Mouse (Mus musculus) colon, adult 2 months (tissue): Measurements from ENCODE around the gene Ifi27l2a. TPM values are rescaled to one million over a fixed set of nuclear protein-coding genes. Genes with fewer than 3 reads are reported as not detected.

Source experiments
- polyA plus RNA-seq: library from polyadenylated mRNA; depleted of rRNA; stranded (reverse); fragments of >200 nt; gene quantifications from 2 replicates; pipeline ENCODE4 v1.2.3, GENCODE M21; 2012; rRNA removed

The Ifi27l2a gene
- polyA plus RNA-seq = 288 and 311 TPM in 2 replicates

DNA sequence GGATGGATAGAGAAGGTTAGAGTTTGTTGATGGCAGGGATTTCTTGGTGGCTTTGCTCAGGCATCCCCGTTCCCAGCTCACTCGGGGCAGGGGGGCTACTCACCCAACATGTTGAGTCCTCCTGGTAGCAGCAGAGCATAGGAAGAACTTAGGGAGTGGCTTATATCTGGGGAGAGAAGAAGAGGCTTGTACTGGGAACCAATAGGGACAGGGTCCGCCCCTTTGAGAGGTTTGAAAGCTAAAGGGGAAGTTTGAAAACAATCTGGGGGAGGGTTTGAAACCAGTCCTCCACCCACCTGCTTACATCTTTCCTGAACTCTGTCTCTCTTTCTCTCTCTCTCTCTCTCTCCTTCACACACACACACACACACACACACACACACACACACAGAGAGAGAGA lies at the start of gene Ifi27l2a:
Ifi27l2a (minus strand) TSS at position 157 of the 400 bp plus-strand sequence.

DNA sequence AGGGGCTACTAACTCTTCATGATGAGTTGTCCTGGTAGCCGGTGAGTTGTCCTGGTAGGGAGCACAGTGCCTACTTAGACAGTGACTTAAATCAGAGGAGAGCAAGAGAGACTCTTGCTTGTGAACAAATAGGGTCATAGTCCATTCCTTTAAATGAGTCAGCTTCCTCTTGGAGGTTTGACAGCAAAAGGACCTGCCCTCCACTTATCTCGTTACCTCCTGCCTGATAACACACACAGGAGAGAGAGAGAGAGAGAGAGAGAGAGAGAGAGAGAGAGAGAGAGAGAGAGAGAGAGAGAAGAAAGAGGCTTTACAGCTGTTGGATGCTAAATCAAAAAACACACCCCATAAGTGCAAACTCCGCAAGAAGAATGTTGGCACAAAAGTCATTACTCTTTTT lies 13.7 kb upstream of the Ifi27l2a start, which contains the start of gene Ifi27l2b:
Ifi27l2b (minus strand) TSS at position 84 of the 400 bp plus-strand sequence.

GRCm38 (mm10) chr12:103433986-103434731 lies 9.3 kb downstream of the Ifi27l2a start, which contains the start of gene Ifi27:
Gene Ifi27 (plus strand): TSS chr12:103434211.

GRCm38 (mm10) chr12:103425729-103426470 lies 17.6 kb downstream of the Ifi27l2a start, which contains the start of gene Ddx24:
Gene Ddx24 (minus strand): TSS chr12:103425830.

GRCm38 (mm10) chr12:103407720-103408119 lies 35.8 kb downstream of the Ifi27l2a start, which contains the start of gene 9330161L09Rik:
Gene 9330161L09Rik (minus strand): TSS chr12:103407820.

Other genes with a start within 250 kb of the Ifi27l2a start
- 4.4 and 4.5 TPM in 2 replicates for gene Prima1, start 201.5 kb downstream of the Ifi27l2a start, polyA plus RNA-seq
- not detected in 2 replicates for gene Fam181a, start 132.7 kb downstream of the Ifi27l2a start, polyA plus RNA-seq
- gene Asb2, start 87.7 kb downstream of the Ifi27l2a start, polyA plus RNA-seq = 72.2 and 87.2 TPM in 2 replicates
- gene Otub2, start 55.0 kb downstream of the Ifi27l2a start, polyA plus RNA-seq = 1.7 and 2.0 TPM in 2 replicates
- gene 9330161L09Rik, start 35.9 kb downstream of the Ifi27l2a start, polyA plus RNA-seq = 0.38 and 0.50 TPM in 2 replicates
- 19.9 and 27.8 TPM in 2 replicates for gene Ddx24, start 17.9 kb downstream of the Ifi27l2a start, polyA plus RNA-seq
- 150 and 212 TPM in 2 replicates for gene Ifi27, start 9.5 kb downstream of the Ifi27l2a start, polyA plus RNA-seq
- 123 and 151 TPM in 2 replicates for gene Ifi27l2b, start 13.5 kb upstream of the Ifi27l2a start, polyA plus RNA-seq
- gene Ppp4r4, start 88.6 kb upstream of the Ifi27l2a start, polyA plus RNA-seq = 0.09 and 0.19 TPM in 2 replicates
- 0.07 and 0.13 TPM in 2 replicates for gene Serpina10, start 187.8 kb upstream of the Ifi27l2a start, polyA plus RNA-seq
- not detected in 2 replicates for gene Serpina6, start 213.5 kb upstream of the Ifi27l2a start, polyA plus RNA-seq
- gene Serpina16, start 232.5 kb upstream of the Ifi27l2a start, polyA plus RNA-seq = not detected in 2 replicates